Mouse (Mus musculus): ENCODE data around the gene Usp51. TPM values are rescaled to one million over a fixed set of nuclear protein-coding genes. Genes with fewer than 3 reads are reported as not detected.
"Not testable (repeated sequence)": the region's sequence is repeated elsewhere in the genome, so short reads cannot be mapped to it uniquely, and the experiment has no call there.

The Usp51 gene
- total RNA-seq, 1 experiment = 2.4 TPM

GRCm38 (mm10) chrX:153007685-153008047 is 1.4 kb downstream of the Usp51 start:
- in situ Hi-C loops (cut with MboI; ENCODE audit: low sequenced_read_pairs in 2 of 2, unreplicated experiment in 2 of 2) = no loop called here
- DNase-seq (ENCODE audit: low read depth, low spot score) = peak; percentile 2
- H3K9me3 ChIP-seq (ENCODE audit: control insufficient read depth, insufficient read depth, low read depth, low read length) = no peaks in the 10 kb centered on the region
- H3K27ac ChIP-seq (ENCODE audit: insufficient read depth, low read depth, low read length, poor library complexity, severe bottlenecking) = no peak overlapping the region
- TF ChIP-seq MAFK (IDR thresholded peaks at IDR 0.05; ENCODE audit: insufficient read depth, low read depth, low read length) (no peak), CHD2 (IDR thresholded peaks at IDR 0.05; ENCODE audit: low read depth, low read length) (no peak), HCFC1 (IDR thresholded peaks at IDR 0.05; ENCODE audit: borderline replicate concordance, insufficient read depth, low read length) (no peak), ZNF384 (IDR thresholded peaks at IDR 0.05; ENCODE audit: low read depth, low read length) (no peak), ZC3H11A (IDR thresholded peaks at IDR 0.05; ENCODE audit: borderline replicate concordance, low read depth, low read length) (no peak)
- H3K4me1 ChIP-seq (ENCODE audit: control insufficient read depth in 2 of 2, insufficient read depth in 2 of 2, low read length in 2 of 2, poor library complexity in 1 of 2) = no peaks in the 10 kb centered on the region
- H3K9ac ChIP-seq (ENCODE audit: insufficient read depth, low read depth, low read length, poor library complexity, severe bottlenecking) = no peak overlapping the region
- H3K36me3 ChIP-seq (ENCODE audit: control insufficient read depth, insufficient read depth, low read length, poor library complexity, severe bottlenecking) = no peaks in the 10 kb centered on the region
- H3K4me3 ChIP-seq (ENCODE audit: insufficient read depth in 1 of 2, low read depth in 1 of 2, low read length in 2 of 2, poor library complexity in 1 of 2, severe bottlenecking in 1 of 2) = peak overlapping the region; percentile 78 to 79

GRCm38 (mm10) chrX:153025255-153025654 is 19.0 kb downstream of the Usp51 start:
- H3K4me3 ChIP-seq (ENCODE audit: insufficient read depth in 1 of 2, low read depth in 1 of 2, low read length in 2 of 2, poor library complexity in 1 of 2, severe bottlenecking in 1 of 2); H3K9me3 ChIP-seq (ENCODE audit: control insufficient read depth, insufficient read depth, low read depth, low read length); H3K4me1 ChIP-seq (ENCODE audit: control insufficient read depth in 2 of 2, insufficient read depth in 2 of 2, low read length in 2 of 2, poor library complexity in 1 of 2); H3K36me3 ChIP-seq (ENCODE audit: control insufficient read depth, insufficient read depth, low read length, poor library complexity, severe bottlenecking); in situ Hi-C loops (cut with MboI; ENCODE audit: low sequenced_read_pairs in 2 of 2, unreplicated experiment in 2 of 2); H3K9ac ChIP-seq (ENCODE audit: insufficient read depth, low read depth, low read length, poor library complexity, severe bottlenecking); DNase-seq (ENCODE audit: low read depth, low spot score); H3K27ac ChIP-seq (ENCODE audit: insufficient read depth, low read depth, low read length, poor library complexity, severe bottlenecking): not testable (repeated sequence)

GRCm38 (mm10) chrX:153025709-153026108 is 19.4 kb downstream of the Usp51 start:
- H3K4me1 ChIP-seq (ENCODE audit: control insufficient read depth in 2 of 2, insufficient read depth in 2 of 2, low read length in 2 of 2, poor library complexity in 1 of 2); in situ Hi-C loops (cut with MboI; ENCODE audit: low sequenced_read_pairs in 2 of 2, unreplicated experiment in 2 of 2); H3K36me3 ChIP-seq (ENCODE audit: control insufficient read depth, insufficient read depth, low read length, poor library complexity, severe bottlenecking); H3K4me3 ChIP-seq (ENCODE audit: insufficient read depth in 1 of 2, low read depth in 1 of 2, low read length in 2 of 2, poor library complexity in 1 of 2, severe bottlenecking in 1 of 2); DNase-seq (ENCODE audit: low read depth, low spot score); H3K27ac ChIP-seq (ENCODE audit: insufficient read depth, low read depth, low read length, poor library complexity, severe bottlenecking); H3K9me3 ChIP-seq (ENCODE audit: control insufficient read depth, insufficient read depth, low read depth, low read length); H3K9ac ChIP-seq (ENCODE audit: insufficient read depth, low read depth, low read length, poor library complexity, severe bottlenecking): not testable (repeated sequence)

GRCm38 (mm10) chrX:153031547-153031946 is 25.3 kb downstream of the Usp51 start:
- H3K4me3 ChIP-seq (ENCODE audit: insufficient read depth in 1 of 2, low read depth in 1 of 2, low read length in 2 of 2, poor library complexity in 1 of 2, severe bottlenecking in 1 of 2); in situ Hi-C loops (cut with MboI; ENCODE audit: low sequenced_read_pairs in 2 of 2, unreplicated experiment in 2 of 2); DNase-seq (ENCODE audit: low read depth, low spot score); H3K4me1 ChIP-seq (ENCODE audit: control insufficient read depth in 2 of 2, insufficient read depth in 2 of 2, low read length in 2 of 2, poor library complexity in 1 of 2); H3K9me3 ChIP-seq (ENCODE audit: control insufficient read depth, insufficient read depth, low read depth, low read length); H3K9ac ChIP-seq (ENCODE audit: insufficient read depth, low read depth, low read length, poor library complexity, severe bottlenecking); H3K36me3 ChIP-seq (ENCODE audit: control insufficient read depth, insufficient read depth, low read length, poor library complexity, severe bottlenecking); H3K27ac ChIP-seq (ENCODE audit: insufficient read depth, low read depth, low read length, poor library complexity, severe bottlenecking): not testable (repeated sequence)

GRCm38 (mm10) chrX:153037087-153037971 is 31.1 kb downstream of the Usp51 start, which contains the start of gene Mageh1:
Mageh1 (minus strand) TSS chrX:153037575.
- peak within 1 kb of the TSS; percentile 78 to 81 for H3K4me3 ChIP-seq (ENCODE audit: insufficient read depth in 1 of 2, low read depth in 1 of 2, low read length in 2 of 2, poor library complexity in 1 of 2, severe bottlenecking in 1 of 2)

GRCm38 (mm10) chrX:153037972-153038744 is 31.9 kb downstream of the Usp51 start:
- H3K4me1 ChIP-seq (ENCODE audit: control insufficient read depth in 2 of 2, insufficient read depth in 2 of 2, low read length in 2 of 2, poor library complexity in 1 of 2); H3K36me3 ChIP-seq (ENCODE audit: control insufficient read depth, insufficient read depth, low read length, poor library complexity, severe bottlenecking); DNase-seq (ENCODE audit: low read depth, low spot score); in situ Hi-C loops (cut with MboI; ENCODE audit: low sequenced_read_pairs in 2 of 2, unreplicated experiment in 2 of 2); H3K9me3 ChIP-seq (ENCODE audit: control insufficient read depth, insufficient read depth, low read depth, low read length): not testable (repeated sequence)
- H3K27ac ChIP-seq (ENCODE audit: insufficient read depth, low read depth, low read length, poor library complexity, severe bottlenecking) = peak overlapping the region; percentile 53; the same call in 1 of the 2 replicates
- H3K4me3 ChIP-seq (ENCODE audit: insufficient read depth in 1 of 2, low read depth in 1 of 2, low read length in 2 of 2, poor library complexity in 1 of 2, severe bottlenecking in 1 of 2) = peak overlapping the region; percentile 78 to 81
- peak overlapping the region; percentile 38; the same call in 1 of the 2 replicates for H3K9ac ChIP-seq (ENCODE audit: insufficient read depth, low read depth, low read length, poor library complexity, severe bottlenecking)

More at GRCm38 (mm10) chrX:153037087-153037971, 31.1 kb downstream of the Usp51 start, which contains the start of gene Mageh1:
- no peaks in the 10 kb centered on the region for H3K36me3 ChIP-seq (ENCODE audit: control insufficient read depth, insufficient read depth, low read length, poor library complexity, severe bottlenecking)
- H3K27ac ChIP-seq (ENCODE audit: insufficient read depth, low read depth, low read length, poor library complexity, severe bottlenecking) = peak within 1 kb of the TSS; percentile 61
- TF ChIP-seq CHD2 (IDR thresholded peaks at IDR 0.05; ENCODE audit: low read depth, low read length) (no peak), HCFC1 (IDR thresholded peaks at IDR 0.05; ENCODE audit: borderline replicate concordance, insufficient read depth, low read length) (peak; percentile 53; the same call in 1 of the 2 replicates), MAFK (IDR thresholded peaks at IDR 0.05; ENCODE audit: insufficient read depth, low read depth, low read length) (no peak), ZNF384 (IDR thresholded peaks at IDR 0.05; ENCODE audit: low read depth, low read length) (no peak), ZC3H11A (IDR thresholded peaks at IDR 0.05; ENCODE audit: borderline replicate concordance, low read depth, low read length) (no peak)
- in situ Hi-C loops (cut with MboI; ENCODE audit: low sequenced_read_pairs in 2 of 2, unreplicated experiment in 2 of 2) = no loop called here
- DNase-seq (ENCODE audit: low read depth, low spot score) = peak; percentile 70
- H3K9ac ChIP-seq (ENCODE audit: insufficient read depth, low read depth, low read length, poor library complexity, severe bottlenecking) = peak within 1 kb of the TSS; percentile 81
- H3K9me3 ChIP-seq (ENCODE audit: control insufficient read depth, insufficient read depth, low read depth, low read length) = no peaks in the 10 kb centered on the region
- H3K4me1 ChIP-seq (ENCODE audit: control insufficient read depth in 2 of 2, insufficient read depth in 2 of 2, low read length in 2 of 2, poor library complexity in 1 of 2) = no peaks in the 10 kb centered on the region
